Comparison of ENCODE assay signal across 9 mouse cellular contexts in genomic region chr3:95162345-95162628, GRCm38 (mm10). TPM values are rescaled to one million over a fixed set of nuclear protein-coding genes. Genes with fewer than 3 reads are reported as not detected.
DNase-seq lines count a peak whose midpoint lies in the region; ATAC-seq lines count a peak whose summit lies in the region.
"Had no signal": no experiment of that assay in that cellular context is flagged by ENCODE, and none has a peak within 500 bp of the region (broad histone marks: within the 10 kb centered on the region; RNA-seq: fewer than 3 reads in every experiment).

No protein-coding gene starts in this region.

- H3K27me3 ChIP-seq in heart, embryonic 10.5 days (ENCODE audit: insufficient read depth, poor library complexity, severe bottlenecking), result peaks cover 20% of the 10 kb centered on the region
- H3K27me3 ChIP-seq in embryonic facial prominence, embryonic 10.5 days (replicated peaks; ENCODE audit: low read depth, poor library complexity, severe bottlenecking), result peaks cover 60% of the 10 kb centered on the region
- H3K27me3 ChIP-seq in hindbrain, embryonic 14.5 days (ENCODE audit: control insufficient read depth, insufficient read depth, low read length), result no peaks in the 10 kb centered on the region
- H3K27me3 ChIP-seq in midbrain, embryonic 14.5 days (ENCODE audit: control insufficient read depth, insufficient read depth, low read length), result no peaks in the 10 kb centered on the region
- H3K27me3 ChIP-seq: Patski had no signal

- peak overlapping the region; percentile 87; the same call in 1 of the 2 replicates for H3K4me3 ChIP-seq in heart, embryonic 10.5 days
- H3K4me3 ChIP-seq in embryonic facial prominence, embryonic 10.5 days, result peak overlapping the region; percentile 89
- H3K4me3 ChIP-seq in hindbrain, embryonic 14.5 days (replicated peaks; ENCODE audit: low read length), result peak overlapping the region; percentile 85
- peak overlapping the region; percentile 98 for H3K4me3 ChIP-seq in midbrain, embryonic 14.5 days (replicated peaks; ENCODE audit: low read depth, low read length)

- H3K36me3 ChIP-seq in heart, embryonic 10.5 days, result peaks cover 16% of the 10 kb centered on the region
- peaks cover 36% of the 10 kb centered on the region for H3K36me3 ChIP-seq in embryonic facial prominence, embryonic 10.5 days (replicated peaks)
- peaks cover 29% of the 10 kb centered on the region for H3K36me3 ChIP-seq in hindbrain, embryonic 14.5 days (replicated peaks; ENCODE audit: control insufficient read depth, insufficient read depth)
- H3K36me3 ChIP-seq in midbrain, embryonic 14.5 days (ENCODE audit: control insufficient read depth, insufficient read depth, low read length), result peaks cover 32% of the 10 kb centered on the region

- peak overlapping the region; percentile 88 for H3K9ac ChIP-seq in hindbrain, embryonic 14.5 days
- H3K9ac ChIP-seq in midbrain, embryonic 14.5 days (replicated peaks; ENCODE audit: low read length), result peak overlapping the region; percentile 93

- WGBS in heart, embryonic 10.5 days, result 46% methylated on average over 2 of the region's 2 CpGs
- 53% methylated on average over 2 of the region's 2 CpGs for WGBS in embryonic facial prominence, embryonic 10.5 days
- 16% methylated on average over 2 of the region's 2 CpGs for whole genome bisulfite sequencing in hindbrain, embryonic 14.5 days
- 16% methylated on average over 2 of the region's 2 CpGs for WGBS in midbrain, embryonic 14.5 days

- ATAC-seq in hindbrain, embryonic 14.5 days (ENCODE audit: low FRiP score), result no peak
- no peak for ATAC-seq in midbrain, embryonic 14.5 days (ENCODE audit: low FRiP score, low TSS enrichment)
- ATAC-seq: Patski had no signal

- no peaks in the 10 kb centered on the region for H3K9me3 ChIP-seq in heart, embryonic 10.5 days
- no peaks in the 10 kb centered on the region for H3K9me3 ChIP-seq in embryonic facial prominence, embryonic 10.5 days
- H3K9me3 ChIP-seq in hindbrain, embryonic 14.5 days (ENCODE audit: control insufficient read depth, low read length), result no peaks in the 10 kb centered on the region
- H3K9me3 ChIP-seq in midbrain, embryonic 14.5 days (ENCODE audit: control insufficient read depth, low read length), result no peaks in the 10 kb centered on the region

- peak; percentile 61 for DNase-seq in heart, embryonic 10.5 days (ENCODE audit: low spot score)
- no peak for DNase-seq in heart, postnatal 4 days
- DNase-seq in embryonic facial prominence, embryonic 10.5 days (ENCODE audit: low spot score), result no peak
- no peak for DNase-seq in hindbrain, embryonic 14.5 days (ENCODE audit: low spot score)
- DNase-seq in midbrain, embryonic 14.5 days, result no peak
- no peak for DNase-seq in embryo, embryonic 9.5 days (ENCODE audit: extremely low spot score)
- DNase-seq in urinary bladder, adult 18-20 months (ENCODE audit: low spot score in 2 of 2), result no peak
- no peak for DNase-seq in spleen, postnatal 10 days (ENCODE audit: low spot score in 2 of 2)

- peak overlapping the region; percentile 68 for H3K4me2 ChIP-seq in hindbrain, embryonic 14.5 days (replicated peaks)
- H3K4me2 ChIP-seq in midbrain, embryonic 14.5 days (ENCODE audit: low read length), result peak overlapping the region; percentile 78

- H3K27ac ChIP-seq in heart, embryonic 10.5 days, result no peak overlapping the region
- no peak overlapping the region for H3K27ac ChIP-seq in embryonic facial prominence, embryonic 10.5 days (replicated peaks)
- peak overlapping the region; percentile 51; the same call in 1 of the 2 replicates for H3K27ac ChIP-seq in hindbrain, embryonic 14.5 days
- peak overlapping the region; percentile 87 for H3K27ac ChIP-seq in midbrain, embryonic 14.5 days (replicated peaks; ENCODE audit: low read depth, low read length)

- H3K4me1 ChIP-seq in heart, embryonic 10.5 days, result peaks cover 44% of the 10 kb centered on the region
- peaks cover 44% of the 10 kb centered on the region for H3K4me1 ChIP-seq in embryonic facial prominence, embryonic 10.5 days
- peaks cover 29% of the 10 kb centered on the region for H3K4me1 ChIP-seq in hindbrain, embryonic 14.5 days (replicated peaks; ENCODE audit: control insufficient read depth, insufficient read depth, low read length)
- H3K4me1 ChIP-seq in midbrain, embryonic 14.5 days (ENCODE audit: control insufficient read depth, insufficient read depth, low read length), result peaks cover 30% of the 10 kb centered on the region

RNA-seq across cellular contexts. Expression of gene Sema6c, which starts 2.0 kb away (rescaled TPM):
- polyA plus RNA-seq in heart, embryonic 10.5 days (2016; fragmentation: Nextera tagmentation; extraction: Ambion mirVana), result 1.9 and 4.1 TPM in 2 replicates
- total RNA-seq in heart, postnatal 4 days (2021), result 1 to 10 TPM; 7.5 to 8.1 TPM
- 6.8 and 9.2 TPM in 2 replicates for polyA plus RNA-seq in embryonic facial prominence, embryonic 10.5 days (2016; fragmentation: Nextera tagmentation; extraction: Ambion mirVana)
- polyA plus RNA-seq in hindbrain, embryonic 14.5 days (2014; fragmentation: Nextera tagmentation; extraction: Ambion mirVana), result 35.8 and 36.5 TPM in 2 replicates
- 39.0 and 44.4 TPM in 2 replicates for polyA plus RNA-seq in midbrain, embryonic 14.5 days (2014; fragmentation: Nextera tagmentation; extraction: Ambion mirVana)

RNA-seq across cellular contexts. Expression of gene Tnfaip8l2, which starts 20.1 kb away (rescaled TPM):
- polyA plus RNA-seq in heart, embryonic 10.5 days (2016; fragmentation: Nextera tagmentation; extraction: Ambion mirVana), result 0.21 and 1.2 TPM in 2 replicates
- total RNA-seq in heart, postnatal 4 days (2021), result 1 to 10 TPM in 1 of 2 experiments, under 1 TPM in 1; 0.54 to 1.2 TPM
- polyA plus RNA-seq in embryonic facial prominence, embryonic 10.5 days (2016; fragmentation: Nextera tagmentation; extraction: Ambion mirVana), result 0.98 and 2.8 TPM in 2 replicates
- 2.3 and 2.7 TPM in 2 replicates for polyA plus RNA-seq in hindbrain, embryonic 14.5 days (2014; fragmentation: Nextera tagmentation; extraction: Ambion mirVana)
- 0.92 and 3.4 TPM in 2 replicates for polyA plus RNA-seq in midbrain, embryonic 14.5 days (2014; fragmentation: Nextera tagmentation; extraction: Ambion mirVana)

RNA-seq across cellular contexts. Expression of gene Lysmd1, which starts 28.4 kb away (rescaled TPM):
- polyA plus RNA-seq in heart, embryonic 10.5 days (2016; fragmentation: Nextera tagmentation; extraction: Ambion mirVana), result 8.7 and 10.1 TPM in 2 replicates
- 1 to 10 TPM; 5.3 to 6.0 TPM for total RNA-seq in heart, postnatal 4 days (2021)
- 14.0 and 14.5 TPM in 2 replicates for polyA plus RNA-seq in embryonic facial prominence, embryonic 10.5 days (2016; fragmentation: Nextera tagmentation; extraction: Ambion mirVana)
- 34.0 and 35.7 TPM in 2 replicates for polyA plus RNA-seq in hindbrain, embryonic 14.5 days (2014; fragmentation: Nextera tagmentation; extraction: Ambion mirVana)
- 31.7 and 34.7 TPM in 2 replicates for polyA plus RNA-seq in midbrain, embryonic 14.5 days (2014; fragmentation: Nextera tagmentation; extraction: Ambion mirVana)

RNA-seq across cellular contexts. Expression of gene Scnm1, which starts 28.5 kb away (rescaled TPM):
- polyA plus RNA-seq in heart, embryonic 10.5 days (2016; fragmentation: Nextera tagmentation; extraction: Ambion mirVana), result 55.3 and 60.9 TPM in 2 replicates
- total RNA-seq in heart, postnatal 4 days (2021), result 10 to 100 TPM; 33.9 to 34.2 TPM
- 81.0 and 84.4 TPM in 2 replicates for polyA plus RNA-seq in embryonic facial prominence, embryonic 10.5 days (2016; fragmentation: Nextera tagmentation; extraction: Ambion mirVana)
- 71.4 and 82.4 TPM in 2 replicates for polyA plus RNA-seq in hindbrain, embryonic 14.5 days (2014; fragmentation: Nextera tagmentation; extraction: Ambion mirVana)
- 86.6 and 102 TPM in 2 replicates for polyA plus RNA-seq in midbrain, embryonic 14.5 days (2014; fragmentation: Nextera tagmentation; extraction: Ambion mirVana)

RNA-seq across cellular contexts. Expression of gene Tmod4, which starts 38.0 kb away (rescaled TPM):
- 0.70 and 0.90 TPM in 2 replicates for polyA plus RNA-seq in heart, embryonic 10.5 days (2016; fragmentation: Nextera tagmentation; extraction: Ambion mirVana)
- total RNA-seq in heart, postnatal 4 days (2021), result 1 to 10 TPM; 3.2 to 3.4 TPM
- 1.4 and 1.5 TPM in 2 replicates for polyA plus RNA-seq in embryonic facial prominence, embryonic 10.5 days (2016; fragmentation: Nextera tagmentation; extraction: Ambion mirVana)
- 0.61 and 1.7 TPM in 2 replicates for polyA plus RNA-seq in hindbrain, embryonic 14.5 days (2014; fragmentation: Nextera tagmentation; extraction: Ambion mirVana)
- polyA plus RNA-seq in midbrain, embryonic 14.5 days (2014; fragmentation: Nextera tagmentation; extraction: Ambion mirVana), result 0.47 and 0.49 TPM in 2 replicates

Comparison
In these comparisons a context has a peak if more than half of its experiments do, and no peak if none do; other contexts are left out.
1. H3K27ac ChIP-seq: peak in hindbrain, embryonic 14.5 days (single experiment) and midbrain, embryonic 14.5 days (single experiment); none in heart, embryonic 10.5 days (single experiment) and embryonic facial prominence, embryonic 10.5 days (single experiment).
2. Peak in every context shown above with its lines, with median percentiles within 50 percentile points of each other: H3K4me3 ChIP-seq.